Mouse (Mus musculus) MN1 (cell line): ENCODE data around the gene Pum1.

ENCODE experiments used
- DNase-seq: peaks from one replicate; pipeline ENCODE4 v3.0.0-alpha.2; 2016; ENCODE audit warnings: low spot score

Gene Pum1

DNA sequence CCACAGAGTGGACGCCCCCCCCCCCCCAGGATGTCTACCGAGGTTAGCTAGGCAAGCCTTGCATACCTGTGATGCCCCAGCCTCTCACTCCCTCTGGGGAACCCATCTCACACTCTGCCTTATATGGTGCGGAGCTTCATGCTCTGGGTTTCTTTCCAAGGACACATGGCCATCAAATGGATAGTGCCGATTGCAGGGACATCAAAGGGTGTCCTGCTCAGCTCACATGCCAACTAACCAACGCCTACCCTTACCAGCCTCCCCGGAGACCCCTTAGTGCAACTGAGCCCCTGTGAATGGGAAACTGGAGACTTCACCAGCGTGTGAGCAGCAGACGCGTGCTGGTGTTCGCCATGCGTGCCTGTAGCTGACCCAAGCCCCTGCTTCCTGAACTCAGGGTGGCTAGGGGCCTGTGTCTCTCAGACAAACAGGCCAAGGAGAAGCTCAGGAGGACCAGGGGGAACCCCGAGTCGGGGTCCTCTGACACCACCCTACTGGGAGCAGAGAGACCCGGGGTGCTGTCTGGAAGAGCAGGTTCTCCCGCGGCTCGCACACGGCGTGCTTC, 128.8 kb downstream of the Pum1 start:
- DNase-seq: no peak

- DNase-seq: no peak
Measured at GRCm38 (mm10) chr4:130792376-130793179, 129.5 kb downstream of the Pum1 start, which contains the start of gene Sdc3. Gene Sdc3, plus strand, starts transcription at chr4:130792537.

GRCm38 (mm10) chr4:130793180-130793501, 130.0 kb downstream of the Pum1 start:
- no peak for DNase-seq

GRCm38 (mm10) chr4:130794771-130795170, 131.7 kb downstream of the Pum1 start:
- no peak for DNase-seq

DNA sequence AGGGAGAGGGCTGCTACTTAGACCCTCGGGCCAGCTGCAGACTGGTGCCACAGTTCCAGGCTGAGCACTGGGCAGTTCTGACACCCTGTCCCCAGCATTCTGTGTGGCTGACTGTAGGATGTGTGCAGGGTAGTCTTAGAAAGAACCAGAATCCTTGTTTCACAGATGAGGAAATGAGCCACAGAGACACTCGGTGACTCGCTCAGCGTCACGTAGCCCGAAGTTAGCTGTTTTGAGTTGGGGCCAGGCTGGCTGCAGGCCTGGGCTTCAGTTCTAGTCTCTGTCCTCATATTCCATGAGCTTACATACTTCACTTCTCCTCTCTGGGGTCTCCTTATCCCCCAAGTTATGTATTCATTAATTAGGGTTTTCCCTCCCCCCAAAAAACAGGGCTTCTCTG, 132.8 kb downstream of the Pum1 start:
- DNase-seq: no peak

DNA sequence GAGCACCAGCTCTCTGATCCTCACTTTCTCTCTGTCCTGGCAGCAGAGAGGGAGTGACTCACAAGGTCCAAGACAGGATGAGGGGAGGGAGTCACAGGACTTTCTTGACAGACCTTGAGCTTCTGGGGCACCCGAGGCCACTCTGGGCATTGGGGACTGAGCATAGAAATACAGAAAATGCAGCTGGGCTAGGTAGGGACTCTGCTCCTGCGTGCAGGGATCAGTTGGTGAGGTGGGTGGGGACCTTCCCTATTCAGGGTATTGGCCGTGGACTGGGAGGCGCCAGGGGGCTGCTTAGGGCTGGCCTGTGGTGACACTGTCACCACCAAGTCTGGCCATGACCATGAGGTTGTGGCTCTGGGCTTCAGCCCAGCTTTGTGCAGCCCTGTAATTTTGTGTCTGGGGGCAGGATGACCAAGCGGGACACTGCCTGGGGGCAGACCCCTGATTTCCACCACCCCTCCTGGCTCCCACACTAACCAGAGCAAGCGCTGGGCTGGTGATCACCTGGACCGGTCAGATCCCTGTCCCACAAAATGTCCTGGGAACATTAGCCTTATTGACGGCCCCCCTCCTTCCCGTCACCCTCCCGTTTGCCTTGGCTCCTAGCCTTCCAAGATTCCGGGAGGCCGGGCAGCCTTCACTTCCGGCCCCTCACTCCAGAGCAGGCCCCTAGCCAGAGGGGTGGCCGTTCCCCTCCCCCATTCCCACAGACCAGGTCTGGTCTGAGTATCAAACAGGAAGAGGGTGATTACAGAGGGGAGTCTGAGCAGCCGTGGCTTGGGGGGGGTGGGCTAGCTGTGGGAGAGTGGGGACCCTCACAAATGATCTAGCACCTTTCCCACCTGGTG, 134.3 kb downstream of the Pum1 start:
- no peak for DNase-seq

GRCm38 (mm10) chr4:130798416-130798815, 135.3 kb downstream of the Pum1 start:
- DNase-seq: no peak

DNA sequence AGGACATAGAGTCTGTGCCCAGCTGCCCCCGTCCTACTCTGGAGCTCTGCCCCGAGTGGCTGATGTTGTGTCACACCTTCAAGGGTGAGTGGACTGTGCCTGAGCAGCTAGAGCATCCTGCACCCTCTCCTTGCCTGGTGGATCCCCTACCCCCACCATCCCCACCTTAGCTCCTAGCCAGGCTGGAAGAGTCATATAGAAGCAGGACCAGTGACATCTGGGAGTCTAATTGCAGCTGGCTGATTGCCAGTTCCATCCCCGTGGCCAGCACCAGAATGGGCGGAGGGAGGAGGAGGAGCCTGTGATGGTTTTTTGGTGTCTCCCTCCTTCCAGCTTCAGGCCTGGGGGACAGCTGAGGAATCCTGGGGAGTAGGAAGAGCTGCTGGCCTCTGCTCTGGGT, 136.0 kb downstream of the Pum1 start:
- peak; percentile 60 for DNase-seq

- DNase-seq: no peak
Measured at GRCm38 (mm10) chr4:130799582-130799981, 136.5 kb downstream of the Pum1 start.

- no peak for DNase-seq
Measured at GRCm38 (mm10) chr4:130800147-130800546, 137.0 kb downstream of the Pum1 start.

- DNase-seq: no peak
Measured at GRCm38 (mm10) chr4:130801198-130801597, 138.1 kb downstream of the Pum1 start.

GRCm38 (mm10) chr4:130801624-130802329, 138.7 kb downstream of the Pum1 start:
- peak; percentile 52 for DNase-seq

GRCm38 (mm10) chr4:130803591-130803990, 140.5 kb downstream of the Pum1 start:
- no peak for DNase-seq

DNA sequence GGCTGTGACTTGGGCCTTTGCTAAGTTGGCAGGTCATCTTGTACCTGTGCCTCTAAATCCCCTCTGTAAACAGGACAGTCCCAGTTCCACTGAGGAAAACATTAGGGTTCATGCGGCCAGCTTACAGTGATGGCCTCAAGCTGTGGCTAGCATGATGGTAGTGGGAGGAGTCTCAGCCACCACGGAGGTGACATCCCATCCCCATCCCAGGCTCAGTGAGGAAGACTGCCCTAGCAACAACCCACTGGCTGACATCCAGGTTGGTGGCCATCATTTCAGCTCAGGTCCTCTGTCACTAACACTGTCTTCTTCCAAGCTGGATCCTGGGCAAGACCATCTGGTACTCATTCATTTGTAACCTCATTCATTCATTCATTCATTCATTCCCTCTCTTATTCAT, 141.2 kb downstream of the Pum1 start:
- no peak for DNase-seq

DNA sequence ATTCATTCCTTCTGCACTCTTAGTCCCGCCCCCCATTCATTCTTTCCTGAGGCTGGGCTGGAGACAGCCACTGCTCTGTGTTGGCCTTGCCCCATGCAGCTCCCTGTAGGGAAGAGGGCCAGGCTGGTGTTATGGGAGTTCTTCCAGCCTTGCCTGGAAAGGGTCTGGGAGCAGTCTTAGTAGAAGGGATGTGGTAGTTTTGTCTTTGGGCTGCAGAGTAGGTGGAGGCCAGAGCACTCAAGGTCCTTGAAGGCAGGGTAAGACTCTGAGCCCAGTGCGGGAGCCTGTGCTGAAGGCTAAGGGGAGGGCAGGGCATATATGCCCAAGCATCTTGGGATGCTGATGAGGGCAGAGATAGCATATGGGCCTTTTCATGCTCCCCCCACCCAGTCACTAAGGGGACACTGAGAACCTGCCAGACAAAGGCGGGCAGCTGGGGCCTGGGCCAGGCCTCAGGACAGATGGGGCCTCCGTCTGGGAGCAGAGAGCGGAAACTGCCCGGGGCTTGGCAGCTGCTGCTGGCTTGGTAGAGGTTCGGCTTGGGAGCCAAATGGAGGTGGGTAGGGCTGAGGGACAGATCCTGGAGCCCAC, 141.7 kb downstream of the Pum1 start:
- no peak for DNase-seq

DNA sequence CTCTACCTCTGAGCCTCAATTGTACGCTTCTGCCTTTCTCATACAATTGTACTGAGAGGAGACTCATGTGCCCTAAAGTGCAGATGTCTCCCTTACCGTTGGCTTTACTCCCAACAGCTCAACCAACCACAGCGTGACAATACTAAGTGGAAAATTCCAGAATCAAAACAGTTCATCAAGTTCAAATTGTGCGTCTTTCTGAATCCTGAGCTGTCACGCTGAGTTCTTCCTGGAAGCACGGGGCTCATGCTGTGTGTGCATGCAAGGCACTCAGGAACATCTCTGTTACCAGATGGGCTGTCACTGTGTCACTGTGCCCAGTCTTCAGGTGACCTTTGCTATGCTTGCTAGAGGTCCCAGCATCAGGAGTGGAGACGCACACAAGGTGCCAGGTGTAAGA, 142.6 kb downstream of the Pum1 start:
- no peak for DNase-seq

DNA sequence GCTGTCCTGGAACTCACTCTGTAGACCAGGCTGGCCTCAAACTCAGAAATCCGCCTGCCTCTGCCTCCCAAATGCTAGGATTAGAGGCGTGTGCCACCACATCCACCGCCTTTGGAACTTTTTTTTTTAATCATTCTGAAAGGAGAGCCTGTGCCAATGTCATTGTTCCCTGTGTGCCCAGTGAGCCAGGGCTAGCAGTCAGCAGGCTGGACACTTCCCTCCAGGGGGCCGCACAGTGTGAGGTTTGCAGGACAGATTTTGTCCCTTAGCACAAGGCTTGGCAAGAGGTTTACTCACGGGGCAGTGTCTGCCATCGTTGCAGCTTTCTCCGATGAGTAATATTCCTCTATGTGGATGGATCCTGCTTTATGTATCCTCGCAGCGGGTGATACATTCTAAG, 143.6 kb downstream of the Pum1 start:
- DNase-seq: no peak

DNA sequence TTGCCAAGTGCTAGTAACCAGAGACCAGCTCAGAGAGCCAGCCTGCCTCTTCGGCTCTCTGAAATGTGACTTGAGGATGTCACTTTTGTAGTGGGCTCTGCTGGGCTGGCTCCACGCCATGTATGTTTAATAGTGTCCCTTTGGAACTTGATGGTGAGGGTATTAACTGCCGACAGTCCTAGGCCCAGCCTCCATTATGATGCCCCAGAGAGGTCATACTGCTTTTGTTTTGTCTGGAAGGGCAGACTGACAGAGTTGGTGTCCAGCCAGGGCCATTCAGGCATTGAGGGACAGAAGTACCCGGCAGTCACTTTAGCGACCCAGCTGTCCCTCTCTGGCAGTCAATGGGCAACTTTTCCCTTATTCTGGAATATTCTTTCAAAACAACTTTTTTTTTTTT, 146.7 kb downstream of the Pum1 start:
- no peak for DNase-seq

DNA sequence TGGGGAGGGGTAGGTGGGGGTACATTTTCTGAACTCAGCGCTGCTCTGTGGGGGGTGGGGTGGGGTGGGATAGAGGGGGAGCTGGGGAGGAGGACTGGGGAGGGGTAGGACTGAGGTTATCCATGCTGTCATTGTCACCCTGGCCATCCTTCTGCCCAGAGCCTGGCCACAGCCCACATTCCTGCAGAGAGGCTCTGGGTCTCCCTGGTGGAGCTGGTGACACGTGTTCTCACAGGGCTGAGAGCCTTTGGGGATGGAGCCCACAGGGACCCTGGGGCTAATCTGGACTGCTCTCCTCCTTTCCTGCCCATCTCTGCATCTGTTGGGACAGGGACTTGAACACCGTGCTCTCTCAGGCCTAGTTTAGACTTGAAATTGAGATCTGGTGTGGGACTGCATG, 147.7 kb downstream of the Pum1 start:
- no peak for DNase-seq

DNA sequence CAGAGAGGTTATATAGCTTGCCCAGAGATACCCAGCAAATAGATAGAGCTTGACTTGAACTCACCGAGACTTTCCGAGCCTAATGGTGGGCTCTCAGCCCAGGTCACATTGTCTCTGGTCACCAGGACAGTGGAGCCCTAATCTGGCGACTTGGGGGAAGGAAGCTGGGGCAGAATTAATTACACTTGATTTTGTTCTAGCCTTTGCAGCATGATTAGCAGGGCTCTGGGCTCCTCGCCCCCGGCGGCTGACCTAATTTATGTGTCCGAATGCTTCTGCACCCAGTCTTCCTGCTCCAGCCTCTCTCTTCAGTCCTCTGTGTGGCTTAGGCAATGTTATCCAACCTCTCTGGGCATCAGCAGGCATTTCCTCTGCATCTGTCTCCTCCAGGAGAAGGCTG, 148.3 kb downstream of the Pum1 start:
- DNase-seq: no peak

DNA sequence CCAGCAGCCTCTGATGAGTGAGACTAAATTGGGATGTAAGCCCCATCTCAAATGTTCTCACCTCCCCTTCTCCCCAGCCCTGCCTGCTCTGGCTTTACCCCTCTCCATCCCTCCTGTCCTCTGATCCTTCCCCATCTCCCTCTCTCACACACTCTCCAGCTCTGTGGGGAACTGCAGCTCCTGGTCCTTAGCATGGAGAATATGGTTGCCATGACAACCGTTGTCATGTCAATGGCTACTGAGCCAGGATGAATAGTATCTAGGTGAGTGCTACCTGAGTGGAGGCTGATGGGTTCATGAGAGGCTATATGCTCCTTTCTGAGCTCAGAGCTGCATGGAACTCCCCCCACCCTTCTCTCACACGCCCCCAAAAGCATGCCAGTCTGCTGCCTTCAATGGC, 150.8 kb downstream of the Pum1 start:
- no peak for DNase-seq

- DNase-seq: no peak
Measured at GRCm38 (mm10) chr4:130814742-130815330, 151.7 kb downstream of the Pum1 start.
